Mouse (Mus musculus): Measurements from ENCODE around the gene Cep63. TPM values are rescaled to one million over a fixed set of nuclear protein-coding genes. Genes with fewer than 3 reads are reported as not detected.

Cep63 gene
- polyA plus RNA-seq, 1 experiment from 2014 or later, result 52.1 TPM

GRCm38 (mm10) chr9:102539699-102540098 lies 86.6 kb downstream of the Cep63 start:
- H3K9ac ChIP-seq (ENCODE audit: low read depth, low read length), result no peak overlapping the region
- 64% methylated on average over 7 of the region's 7 CpGs for WGBS
- no peak for TF ChIP-seq CTCF (IDR thresholded peaks at IDR 0.05; ENCODE audit: low read depth)
- H3K27ac ChIP-seq, result no peak overlapping the region
- H3K4me3 ChIP-seq (replicated peaks; ENCODE audit: low read depth, low read length), result no peak overlapping the region
- H3K4me2 ChIP-seq (ENCODE audit: low read length), result no peak overlapping the region
- H3K27me3 ChIP-seq (ENCODE audit: insufficient read depth, low read length), result peaks cover 3% of the 10 kb centered on the region; the same call in 1 of the 2 replicates
- no peaks in the 10 kb centered on the region; the same call in 1 of the 2 replicates for H3K4me1 ChIP-seq (replicated peaks; ENCODE audit: insufficient read depth, low read length)
- ATAC-seq (replicated peaks; ENCODE audit: low FRiP score, low read depth), result no peak
- no peak for DNase-seq (ENCODE audit: low spot score)
- H3K36me3 ChIP-seq (ENCODE audit: insufficient read depth, low read length), result no peaks in the 10 kb centered on the region
- H3K9me3 ChIP-seq (replicated peaks; ENCODE audit: low read length), result no peaks in the 10 kb centered on the region

- H3K36me3 ChIP-seq (ENCODE audit: insufficient read depth, low read length), result no peaks in the 10 kb centered on the region
- no peaks in the 10 kb centered on the region for H3K4me1 ChIP-seq (replicated peaks; ENCODE audit: insufficient read depth, low read length)
- H3K27ac ChIP-seq, result no peak overlapping the region
- H3K9me3 ChIP-seq (replicated peaks; ENCODE audit: low read length), result no peaks in the 10 kb centered on the region
- ATAC-seq (replicated peaks; ENCODE audit: low FRiP score, low read depth) (no peak), DNase-seq (ENCODE audit: low spot score) (no peak)
- H3K4me2 ChIP-seq (ENCODE audit: low read length), result no peak overlapping the region
- H3K27me3 ChIP-seq (ENCODE audit: insufficient read depth, low read length), result no peaks in the 10 kb centered on the region
- H3K4me3 ChIP-seq (replicated peaks; ENCODE audit: low read depth, low read length), result no peak overlapping the region
- H3K9ac ChIP-seq (ENCODE audit: low read depth, low read length), result no peak overlapping the region
- WGBS, result 83% methylated on average over 4 of the region's 4 CpGs
- TF ChIP-seq CTCF (IDR thresholded peaks at IDR 0.05; ENCODE audit: low read depth), result no peak
These were observed 89.4 kb downstream of the Cep63 start for GRCm38 (mm10) chr9:102536968-102537367.

Other genes starting within 250 kb of the Cep63 start
- gene Ky, start 120.8 kb downstream of the Cep63 start, polyA plus RNA-seq (2015; fragmentation: Nextera tagmentation; extraction: Ambion mirVana), result 0.05 TPM in 2 replicates
- 213 and 222 TPM in 2 replicates for gene Anapc13, start 238 bp downstream of the Cep63 start, polyA plus RNA-seq (2015; fragmentation: Nextera tagmentation; extraction: Ambion mirVana)
- gene Amotl2, start 90.1 kb upstream of the Cep63 start, polyA plus RNA-seq (2015; fragmentation: Nextera tagmentation; extraction: Ambion mirVana), result 40.8 and 44.3 TPM in 2 replicates
- gene Ryk, start 208.4 kb upstream of the Cep63 start, polyA plus RNA-seq (2015; fragmentation: Nextera tagmentation; extraction: Ambion mirVana), result 18.2 and 24.1 TPM in 2 replicates